Mouse (Mus musculus): Measurements from ENCODE around the gene Tmem45a2. TPM values are rescaled to one million over a fixed set of nuclear protein-coding genes. Genes with fewer than 3 reads are reported as not detected.
"Not testable (repeated sequence)": the region's sequence is repeated elsewhere in the genome, so short reads cannot be mapped to it uniquely, and the experiment has no call there.

Tmem45a2 gene
- polyA plus RNA-seq, 1 experiment: 0.08 TPM

- WGBS: 92% methylated on average over 3 of the region's 3 CpGs
- Histone ChIP-seq H3K27me3 (ENCODE audit: control insufficient read depth, insufficient read depth, low read length) (no peaks in the 10 kb centered on the region), H3K4me3 (ENCODE audit: low read depth, low read length) (no peak overlapping the region), H3K36me3 (ENCODE audit: control insufficient read depth, insufficient read depth, low read length) (no peaks in the 10 kb centered on the region), H3K27ac (ENCODE audit: insufficient read depth, low read depth, low read length) (no peak overlapping the region), H3K4me1 (ENCODE audit: control insufficient read depth, insufficient read depth, insufficient read length, low read length) (no peaks in the 10 kb centered on the region)
- TF ChIP-seq POLR2A (IDR thresholded peaks at IDR 0.05; ENCODE audit: low read depth, low read length) (no peak), CTCF (IDR thresholded peaks at IDR 0.05; ENCODE audit: extremely low read depth, insufficient read length, insufficient replicate concordance, low read depth, low read length) (no peak)
These were observed 21.2 kb downstream of the Tmem45a2 start for GRCm38 (mm10) chr16:57049974-57050373.

- TF ChIP-seq POLR2A (IDR thresholded peaks at IDR 0.05; ENCODE audit: low read depth, low read length) (no peak), CTCF (IDR thresholded peaks at IDR 0.05; ENCODE audit: extremely low read depth, insufficient read length, insufficient replicate concordance, low read depth, low read length) (no peak)
- 20% methylated on average over 5 of the region's 5 CpGs for whole genome bisulfite sequencing
- H3K4me3 ChIP-seq (ENCODE audit: low read depth, low read length): no peak overlapping the region
- H3K27me3 ChIP-seq (ENCODE audit: control insufficient read depth, insufficient read depth, low read length): no peaks in the 10 kb centered on the region
- H3K36me3 ChIP-seq (ENCODE audit: control insufficient read depth, insufficient read depth, low read length): no peaks in the 10 kb centered on the region
- H3K4me1 ChIP-seq (ENCODE audit: control insufficient read depth, insufficient read depth, insufficient read length, low read length): no peaks in the 10 kb centered on the region
- H3K27ac ChIP-seq (ENCODE audit: insufficient read depth, low read depth, low read length): no peak overlapping the region
These were observed 32.6 kb downstream of the Tmem45a2 start for GRCm38 (mm10) chr16:57038600-57038999.

- Histone ChIP-seq H3K4me3 (ENCODE audit: low read depth, low read length) (peak overlapping the region; percentile 27), H3K27me3 (ENCODE audit: control insufficient read depth, insufficient read depth, low read length) (no peaks in the 10 kb centered on the region), H3K4me1 (ENCODE audit: control insufficient read depth, insufficient read depth, insufficient read length, low read length) (peaks cover 3% of the 10 kb centered on the region; the same call in 1 of the 2 replicates), H3K27ac (ENCODE audit: insufficient read depth, low read depth, low read length) (no peak overlapping the region), H3K36me3 (ENCODE audit: control insufficient read depth, insufficient read depth, low read length) (no peaks in the 10 kb centered on the region)
- TF ChIP-seq POLR2A (IDR thresholded peaks at IDR 0.05; ENCODE audit: low read depth, low read length) (no peak), CTCF (IDR thresholded peaks at IDR 0.05; ENCODE audit: extremely low read depth, insufficient read length, insufficient replicate concordance, low read depth, low read length) (no peak)
- 51% methylated on average over 7 of the region's 7 CpGs for WGBS
These were observed 40.9 kb downstream of the Tmem45a2 start for GRCm38 (mm10) chr16:57030150-57030885.

GRCm38 (mm10) chr16:56998283-56998682 is 72.9 kb downstream of the Tmem45a2 start:
- H3K36me3 ChIP-seq (ENCODE audit: control insufficient read depth, insufficient read depth, low read length); H3K4me1 ChIP-seq (ENCODE audit: control insufficient read depth, insufficient read depth, insufficient read length, low read length); H3K27me3 ChIP-seq (ENCODE audit: control insufficient read depth, insufficient read depth, low read length); H3K4me3 ChIP-seq (ENCODE audit: low read depth, low read length); H3K27ac ChIP-seq (ENCODE audit: insufficient read depth, low read depth, low read length): not testable (repeated sequence)
- 74% methylated on average over 9 of the region's 9 CpGs for WGBS

Other genes with a start within 250 kb of the Tmem45a2 start
- gene Tmem45a, start 185.2 kb downstream of the Tmem45a2 start, polyA plus RNA-seq (2012; rRNA removed): 0.24 and 0.25 TPM in 2 replicates
- gene Lnp1, start 143.3 kb downstream of the Tmem45a2 start, polyA plus RNA-seq (2012; rRNA removed): not detected in 2 replicates
- 8.5 and 9.0 TPM in 2 replicates for gene Tomm70a, start 50.3 kb upstream of the Tmem45a2 start, polyA plus RNA-seq (2012; rRNA removed)
- 7.9 and 9.8 TPM in 2 replicates for gene Nit2, start 96.0 kb upstream of the Tmem45a2 start, polyA plus RNA-seq (2012; rRNA removed)
- 5.5 and 9.4 TPM in 2 replicates for gene Tbc1d23, start 160.1 kb upstream of the Tmem45a2 start, polyA plus RNA-seq (2012; rRNA removed)
- gene Tmem30c, start 221.5 kb upstream of the Tmem45a2 start, polyA plus RNA-seq (2012; rRNA removed): not detected in 2 replicates